In the genomic region with DNA sequence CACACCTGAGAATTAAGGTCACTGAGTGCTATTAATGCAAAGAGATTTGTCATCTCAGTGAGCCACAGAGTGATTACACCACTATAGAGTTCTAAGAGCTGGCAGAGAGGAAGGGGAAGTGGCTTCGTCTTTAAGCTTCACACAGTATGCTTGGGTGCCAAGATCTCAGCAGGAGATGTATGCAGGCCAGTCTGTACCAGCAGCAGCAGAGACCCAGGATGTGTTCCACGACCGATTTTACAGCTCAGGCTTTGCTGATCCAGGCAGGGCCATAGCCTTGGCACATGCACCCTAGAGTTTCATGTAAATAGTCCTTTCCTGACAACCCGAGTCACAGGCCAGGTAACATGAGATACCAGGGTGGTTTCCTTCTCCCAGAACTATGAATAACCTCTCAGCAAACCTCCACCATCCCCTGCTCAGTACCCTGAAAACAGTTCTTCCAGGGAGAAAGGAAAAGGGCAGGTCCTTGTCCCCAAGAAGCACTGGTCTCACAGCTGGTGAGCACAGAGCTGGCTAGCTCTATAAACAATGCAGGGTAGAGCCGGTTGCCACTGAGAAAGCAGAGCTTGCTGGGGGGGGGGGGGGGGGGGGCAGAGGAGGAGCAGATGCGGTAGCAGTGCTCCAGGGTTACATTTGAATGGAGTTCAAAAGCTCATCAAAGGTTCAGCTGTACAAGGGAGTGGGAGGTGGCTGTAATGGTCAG, we compare ENCODE assay signal across 9 mouse cellular contexts.
A peak's percentile ranks its signal among the peaks of the same experiment; 100 is the strongest.
DNase-seq lines count a peak whose midpoint lies in the region; ATAC-seq and TF ChIP-seq lines count a peak whose summit lies in the region.
"Had no signal": no experiment of that assay in that cellular context is flagged by ENCODE, and none has a peak within 500 bp of the region (broad histone marks: within the 10 kb centered on the region; RNA-seq: fewer than 3 reads in every experiment).

No protein-coding gene starts in this region.

- 0 out of 2 replicates have a peak, but pooled peaks have one; percentile 20 for ATAC-seq in embryonic facial prominence, embryonic 13.5 days (ENCODE audit: insufficient number of reproducible peaks, insufficient read depth, low FRiP score, low TSS enrichment, low read depth)
- no peak for ATAC-seq in liver, postnatal 0 days

- no peak overlapping the region for H3K27ac ChIP-seq in kidney, adult 2 months (ENCODE audit: insufficient read depth, low read depth, low read length)
- no peak overlapping the region for H3K27ac ChIP-seq in embryonic facial prominence, embryonic 13.5 days
- H3K27ac ChIP-seq in liver, postnatal 0 days (ENCODE audit: low read depth): no peak overlapping the region

- no peak overlapping the region for H3K4me3 ChIP-seq in kidney, adult 2 months (ENCODE audit: insufficient read depth, low read depth, low read length)
- no peak overlapping the region for H3K4me3 ChIP-seq in embryonic facial prominence, embryonic 13.5 days
- H3K4me3 ChIP-seq in liver, postnatal 0 days (ENCODE audit: low read depth, low read length): no peak overlapping the region

- TF ChIP-seq POLR2A in kidney, adult 2 months (IDR thresholded peaks at IDR 0.05; ENCODE audit: low read depth, low read length): no peak

- H3K9ac ChIP-seq in embryonic facial prominence, embryonic 13.5 days: no peak overlapping the region
- no peak overlapping the region for H3K9ac ChIP-seq in liver, postnatal 0 days (replicated peaks)

- DNase-seq in kidney, adult 2 months: peak; percentile 19
- DNase-seq in kidney, postnatal 25 days: no peak
- peak; percentile 25 for DNase-seq in Muller cell, postnatal 12 days (ENCODE audit: inconsistent ontology term)
- DNase-seq in natural killer cell, adult 2 months (ENCODE audit: low spot score in 2 of 2): peak; percentile 45 to 53
- DNase-seq in liver, postnatal 0 days: no peak
- DNase-seq in kidney, adult 8-10 months: no peak
- no peak for DNase-seq in right cerebral cortex, postnatal 14 days
- DNase-seq: retina, postnatal 1 day had no signal

- H3K4me2 ChIP-seq in embryonic facial prominence, embryonic 13.5 days: no peak overlapping the region
- H3K4me2 ChIP-seq in liver, postnatal 0 days (ENCODE audit: low read depth, low read length): no peak overlapping the region

- 17% methylated on average over 6 of the region's 6 CpGs for WGBS in kidney, adult 2 months
- WGBS in embryonic facial prominence, embryonic 13.5 days: 26% methylated on average over 6 of the region's 6 CpGs
- 28% methylated on average over 6 of the region's 6 CpGs for WGBS in liver, postnatal 0 days (ENCODE audit: insufficient replicate concordance)

- 0 out of 2 replicates have a peak, but pooled peaks cover 4% of the 10 kb centered on the region for H3K4me1 ChIP-seq in kidney, adult 2 months (ENCODE audit: control insufficient read depth, insufficient read depth, low read length)
- no peaks in the 10 kb centered on the region for H3K4me1 ChIP-seq in embryonic facial prominence, embryonic 13.5 days
- H3K4me1 ChIP-seq in liver, postnatal 0 days (ENCODE audit: insufficient read depth): no peaks in the 10 kb centered on the region

- H3K36me3 ChIP-seq in kidney, adult 2 months (ENCODE audit: control insufficient read depth, insufficient read depth, low read length): no peaks in the 10 kb centered on the region
- H3K36me3 ChIP-seq in embryonic facial prominence, embryonic 13.5 days: no peaks in the 10 kb centered on the region
- H3K36me3 ChIP-seq in liver, postnatal 0 days (replicated peaks; ENCODE audit: insufficient read depth, low read length): no peaks in the 10 kb centered on the region

- TF ChIP-seq CTCF in kidney, adult 2 months (conservative IDR thresholded peaks at IDR 0.05; ENCODE audit: insufficient read depth, insufficient read length, low read depth, low read length): no peak
- TF ChIP-seq CTCF in liver, postnatal 0 days (IDR thresholded peaks at IDR 0.05; ENCODE audit: low read depth): no peak

- H3K9me3 ChIP-seq in embryonic facial prominence, embryonic 13.5 days: no peaks in the 10 kb centered on the region
- H3K9me3 ChIP-seq in liver, postnatal 0 days (ENCODE audit: low read length): no peaks in the 10 kb centered on the region

- no peak for TF ChIP-seq EP300 in liver, postnatal 0 days (IDR thresholded peaks at IDR 0.05; ENCODE audit: low read depth)

- no peaks in the 10 kb centered on the region for H3K27me3 ChIP-seq in kidney, adult 2 months (replicated peaks; ENCODE audit: control insufficient read depth, insufficient read depth, low read length)
- no peaks in the 10 kb centered on the region for H3K27me3 ChIP-seq in embryonic facial prominence, embryonic 13.5 days
- no peaks in the 10 kb centered on the region for H3K27me3 ChIP-seq in liver, postnatal 0 days (ENCODE audit: insufficient read depth, low read length)

Comparison
In these comparisons a context has a peak if more than half of its experiments do, and no peak if none do; other contexts are left out.
1. DNase-seq: peak in kidney, adult 2 months (single experiment), Muller cell, postnatal 12 days (single experiment) and natural killer cell, adult 2 months (2 of 2); none in kidney, postnatal 25 days (0 of 2), liver, postnatal 0 days (single experiment), kidney, adult 8-10 months (0 of 2) and right cerebral cortex, postnatal 14 days (single experiment).